Mouse (Mus musculus) kidney, adult 2 months (tissue): Measurements from ENCODE around the gene Calhm6. TPM values are rescaled to one million over a fixed set of nuclear protein-coding genes. Genes with fewer than 3 reads are reported as not detected.

Experiments used
- DNase-seq: peaks from one replicate; pipeline ENCODE4 v3.0.0; 2021
- H3K27ac ChIP-seq: fragments of 200-500 bp; 2 replicates; pipeline ENCODE4 v1.5.1; 2012; ENCODE audit warnings: low read depth, low read length, control low read depth, inconsistent platforms; ENCODE audit not compliant: insufficient read depth
- H3K27me3 ChIP-seq: fragments of 200-500 bp; replicated peaks from 2 replicates; pipeline ENCODE4 v1.6.1; 2012; ENCODE audit warnings: mild to moderate bottlenecking, moderate library complexity, low read length, inconsistent platforms; ENCODE audit not compliant: control insufficient read depth, insufficient read depth
- H3K36me3 ChIP-seq: fragments of 200-500 bp; 2 replicates; pipeline ENCODE4 v1.6.1; 2012; ENCODE audit warnings: mild to moderate bottlenecking, moderate library complexity, low read length, inconsistent platforms; ENCODE audit not compliant: control insufficient read depth, insufficient read depth
- H3K4me1 ChIP-seq: fragments of 200-500 bp; 2 replicates; pipeline ENCODE4 v1.6.1; 2011; ENCODE audit warnings: low read length; ENCODE audit not compliant: control insufficient read depth, insufficient read depth
- H3K4me3 ChIP-seq: fragments of 200-500 bp; 2 replicates; pipeline ENCODE4 v1.5.1; 2011; ENCODE audit warnings: mild to moderate bottlenecking, low read depth, low read length, control low read depth; ENCODE audit not compliant: insufficient read depth
- CTCF ChIP-seq: fragments of 200-500 bp; conservative IDR thresholded peaks from 2 replicates; pipeline ENCODE4 v1.5.1; 2011; ENCODE audit warnings: low read depth, mild to moderate bottlenecking, control low read depth, low read length, moderate library complexity, mixed read lengths; ENCODE audit not compliant: insufficient read depth, insufficient read length
- POLR2A ChIP-seq: fragments of 200-500 bp; IDR thresholded peaks from one replicate; pipeline ENCODE4 v1.6.1; 2011; ENCODE audit warnings: low read depth, low read length, control low read depth
- WGBS: fragments of 180-500 bp; shearing (Covaris S2); methylation state at CpG from one replicate; pipeline ENCODE4 v1.1.7; 2018; 5-methylcytosine and 5-hydroxymethylcytosine counted together
- polyA plus RNA-seq: library from polyadenylated mRNA; depleted of rRNA; stranded (reverse); fragments of >200 nt; gene quantifications from 2 replicates; pipeline ENCODE4 v1.2.3, GENCODE M21; 2012

Gene Calhm6
- polyA plus RNA-seq, 1 experiment: 1.4 TPM

DNA sequence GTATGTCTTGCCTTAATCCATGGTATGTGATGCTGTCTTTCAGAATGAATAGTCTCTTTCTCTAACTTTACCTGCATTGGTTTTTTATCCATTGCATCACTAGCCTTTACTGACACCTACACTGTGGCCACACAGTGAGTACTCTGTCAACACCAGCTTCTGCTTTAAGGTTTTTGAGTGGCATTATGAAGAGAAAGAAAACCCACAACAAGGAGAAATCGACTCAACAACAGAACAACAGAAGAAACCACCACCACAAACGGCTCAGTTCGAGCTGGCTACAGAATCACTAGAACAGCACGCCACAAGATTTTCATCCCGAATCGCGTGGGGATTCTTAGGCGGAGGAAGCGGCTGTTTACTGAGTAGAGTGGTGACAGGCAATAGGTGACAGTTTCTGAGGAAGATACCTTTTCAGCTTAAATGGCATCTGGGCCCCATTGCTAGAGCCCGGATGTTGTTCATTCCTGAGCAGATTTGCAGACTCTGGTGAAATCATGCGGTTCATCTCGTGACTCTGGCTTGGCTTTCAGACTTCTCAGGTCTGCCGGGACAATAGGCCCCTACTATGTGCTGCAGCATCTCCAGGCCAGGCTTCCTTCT, 16.8 kb downstream of the Calhm6 start:
- WGBS: 83% methylated on average over 13 of the region's 13 CpGs
- Histone ChIP-seq H3K4me3 (no peak overlapping the region), H3K27ac (no peak overlapping the region), H3K4me1 (no peaks in the 10 kb centered on the region), H3K27me3 (no peaks in the 10 kb centered on the region), H3K36me3 (no peaks in the 10 kb centered on the region)
- DNase-seq: no peak
- TF ChIP-seq CTCF (no peak), POLR2A (no peak)

DNA sequence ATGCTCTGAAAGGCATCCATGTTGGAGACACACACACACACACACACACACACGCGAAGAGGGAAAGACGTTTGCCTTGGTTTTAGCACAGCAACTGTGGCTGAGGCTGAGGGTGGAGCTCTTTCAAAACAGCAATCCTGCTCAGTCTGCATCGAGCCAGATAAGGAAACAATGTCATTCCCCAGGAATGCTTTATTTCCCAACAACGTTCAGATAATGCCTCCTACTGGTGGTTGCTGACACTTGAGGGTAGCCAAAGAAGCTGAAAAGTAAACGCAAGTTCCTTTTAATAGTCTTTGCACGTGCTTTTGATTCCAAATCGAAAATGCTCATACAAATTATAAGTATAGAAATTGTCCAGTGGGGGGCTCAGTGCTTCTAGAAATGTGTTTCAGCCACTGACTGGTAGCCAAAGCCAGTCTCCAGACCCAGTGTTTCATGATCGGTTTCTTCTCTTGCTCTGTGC, 31.3 kb downstream of the Calhm6 start, which contains the start of gene Calhm5:
Gene Calhm5, minus strand, starts transcription at position 102 of the 466 bp plus-strand sequence.
- Histone ChIP-seq H3K4me3 (peak within 1 kb of the TSS; percentile 16; the same call in 1 of the 2 replicates), H3K36me3 (no peaks in the 10 kb centered on the region), H3K4me1 (no peaks in the 10 kb centered on the region), H3K27ac (no peak within 1 kb of the TSS), H3K27me3 (no peaks in the 10 kb centered on the region; the same call in 1 of the 2 replicates)
- WGBS: 12% methylated on average over 9 of the region's 9 CpGs
- DNase-seq: peak; percentile 59
- TF ChIP-seq POLR2A (no peak), CTCF (0 out of 2 replicates have a peak, but pooled peaks have one; percentile 17)

DNA sequence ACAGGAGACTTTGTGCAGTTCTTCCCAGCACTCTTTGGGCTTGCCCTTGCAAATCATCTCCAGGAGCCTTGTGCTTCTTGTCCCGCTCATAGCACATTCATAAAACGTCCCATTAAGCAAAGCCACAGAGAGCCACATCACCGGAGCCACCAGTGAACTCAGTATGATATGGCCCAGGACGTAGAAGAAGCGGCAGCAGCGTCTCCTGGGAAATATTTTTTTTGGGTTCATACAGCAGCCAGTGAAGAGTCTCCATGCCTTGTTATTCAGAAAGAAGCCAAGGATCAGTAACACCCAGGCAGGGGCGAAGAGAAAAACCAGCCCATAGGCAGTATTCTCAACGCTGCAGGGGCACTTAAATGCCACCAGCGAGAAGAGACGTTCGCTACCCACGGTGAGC, 31.8 kb downstream of the Calhm6 start:
- 51% methylated on average over 12 of the region's 12 CpGs for WGBS
- Histone ChIP-seq H3K27ac (no peak overlapping the region), H3K4me3 (peak overlapping the region; percentile 16; the same call in 1 of the 2 replicates)

DNA sequence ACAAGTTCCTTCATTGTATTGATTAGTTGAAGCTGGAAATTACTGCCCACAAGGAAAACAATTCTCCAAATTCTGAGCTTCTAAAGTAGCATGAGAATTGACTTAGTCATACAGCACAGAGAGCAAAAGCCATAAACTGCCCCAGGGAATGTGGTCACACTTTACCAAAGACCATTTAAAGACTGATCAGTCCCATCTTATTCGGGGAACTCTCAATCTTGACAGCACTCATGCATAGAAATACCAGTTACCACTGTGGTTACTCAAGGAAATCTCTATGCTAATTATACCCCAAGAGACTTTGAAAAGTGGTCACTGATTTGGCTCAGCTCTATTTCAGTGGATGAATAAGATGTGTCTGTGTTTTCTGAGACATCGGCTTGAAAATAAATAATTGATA, 32.6 kb downstream of the Calhm6 start:
- no peak overlapping the region for H3K4me3 ChIP-seq
- 45% methylated on average over 2 of the region's 2 CpGs for WGBS

More for the DNA sequence above, 31.8 kb downstream of the Calhm6 start:
- no peak for TF ChIP-seq POLR2A
- no peak for TF ChIP-seq CTCF
- no peaks in the 10 kb centered on the region for H3K4me1 ChIP-seq
- H3K36me3 ChIP-seq: no peaks in the 10 kb centered on the region
- no peaks in the 10 kb centered on the region; the same call in 1 of the 2 replicates for H3K27me3 ChIP-seq
- DNase-seq: no peak

DNA sequence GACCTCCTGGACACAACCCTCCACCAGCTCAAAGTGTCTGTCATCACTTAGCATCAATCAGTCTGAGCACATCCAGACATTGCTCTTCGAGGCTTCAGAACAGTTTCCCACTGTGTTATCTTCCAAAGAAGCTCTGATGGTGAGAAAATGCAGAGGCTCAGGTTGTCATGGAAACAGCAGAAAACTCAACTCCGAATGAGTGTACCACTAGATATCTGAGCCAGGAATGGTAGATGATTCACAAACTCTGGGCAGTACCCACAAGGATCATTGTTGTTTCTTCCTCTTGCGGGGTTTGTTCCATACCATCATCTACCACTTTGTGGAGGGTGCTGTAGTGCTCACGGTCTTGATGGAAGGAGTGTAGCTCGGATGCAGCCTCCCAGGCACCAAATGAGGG, 35.9 kb downstream of the Calhm6 start:
- Histone ChIP-seq H3K36me3 (no peaks in the 10 kb centered on the region), H3K27me3 (no peaks in the 10 kb centered on the region; the same call in 1 of the 2 replicates), H3K4me3 (no peak overlapping the region), H3K27ac (no peak overlapping the region), H3K4me1 (no peaks in the 10 kb centered on the region)
- TF ChIP-seq POLR2A (no peak), CTCF (no peak)
- no peak for DNase-seq
- 75% methylated on average over 5 of the region's 5 CpGs for WGBS

More for the DNA sequence above, 32.6 kb downstream of the Calhm6 start:
- Histone ChIP-seq H3K27ac (no peak overlapping the region), H3K4me1 (no peaks in the 10 kb centered on the region), H3K36me3 (no peaks in the 10 kb centered on the region), H3K27me3 (no peaks in the 10 kb centered on the region; the same call in 1 of the 2 replicates)
- no peak for TF ChIP-seq POLR2A
- TF ChIP-seq CTCF: no peak
- DNase-seq: no peak

DNA sequence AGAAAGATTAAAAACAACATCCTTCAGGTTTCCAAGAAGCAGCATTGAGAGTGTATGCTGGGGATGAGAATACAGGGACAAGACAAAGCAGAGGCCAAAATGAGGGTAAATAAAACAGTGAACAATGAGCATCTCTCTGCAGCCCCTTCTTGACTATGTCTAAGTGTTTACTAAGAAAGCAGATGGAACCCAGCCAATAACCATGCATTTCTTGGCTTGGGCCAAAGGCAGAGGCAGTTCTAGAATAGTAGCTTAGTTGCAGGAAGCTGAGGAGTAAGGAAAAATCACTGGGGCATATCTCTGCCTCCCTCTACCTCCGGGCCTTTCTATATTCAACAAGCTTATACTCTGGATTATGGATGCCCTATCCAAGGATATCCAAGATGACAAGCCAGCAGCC, 37.3 kb downstream of the Calhm6 start:
- DNase-seq: no peak
- Histone ChIP-seq H3K36me3 (no peaks in the 10 kb centered on the region), H3K27me3 (no peaks in the 10 kb centered on the region; the same call in 1 of the 2 replicates), H3K4me1 (no peaks in the 10 kb centered on the region), H3K27ac (no peak overlapping the region), H3K4me3 (no peak overlapping the region)
- TF ChIP-seq POLR2A (no peak), CTCF (no peak)
- 41% methylated on average over 1 of the region's 1 CpGs for WGBS

DNA sequence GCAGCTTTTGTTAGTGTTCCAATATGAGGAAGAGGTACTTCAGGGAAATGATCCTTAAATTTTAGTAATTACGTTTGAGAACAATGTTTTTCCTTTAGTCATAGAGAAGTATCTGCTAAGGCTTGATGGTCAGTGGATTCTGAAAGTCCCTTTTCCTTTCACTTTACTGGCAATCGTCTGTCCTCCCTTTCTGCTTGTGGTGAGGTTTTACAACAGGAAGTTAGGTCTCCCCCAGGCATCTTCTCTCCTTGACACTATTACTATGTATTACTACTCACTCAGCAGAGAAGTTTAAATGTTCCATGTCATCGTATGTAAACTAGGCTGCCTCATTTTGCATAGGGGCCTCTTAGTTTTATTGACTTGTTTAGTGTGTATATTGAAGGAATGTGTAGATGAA, 38.3 kb downstream of the Calhm6 start:
- H3K27ac ChIP-seq: no peak overlapping the region; the same call in 1 of the 2 replicates
- H3K36me3 ChIP-seq: no peaks in the 10 kb centered on the region
- H3K27me3 ChIP-seq: no peaks in the 10 kb centered on the region; the same call in 1 of the 2 replicates
- TF ChIP-seq CTCF (no peak), POLR2A (no peak)
- 52% methylated on average over 3 of the region's 3 CpGs for WGBS
- H3K4me1 ChIP-seq: no peaks in the 10 kb centered on the region
- no peak overlapping the region for H3K4me3 ChIP-seq
- no peak for DNase-seq
